Mouse (Mus musculus) CD8-positive naive resting alpha-beta T cell, adult 57 days (primary cell): ENCODE measurements around the gene Gm4302. TPM values are rescaled to one million over a fixed set of nuclear protein-coding genes. Genes with fewer than 3 reads are reported as not detected.

Source experiments
- total RNA-seq: library from RNA; stranded (reverse); gene quantifications from one replicate; pipeline ENCODE4 v1.2.4, GENCODE M21; 2023

Gene Gm4302
- total RNA-seq = not detected

DNA sequence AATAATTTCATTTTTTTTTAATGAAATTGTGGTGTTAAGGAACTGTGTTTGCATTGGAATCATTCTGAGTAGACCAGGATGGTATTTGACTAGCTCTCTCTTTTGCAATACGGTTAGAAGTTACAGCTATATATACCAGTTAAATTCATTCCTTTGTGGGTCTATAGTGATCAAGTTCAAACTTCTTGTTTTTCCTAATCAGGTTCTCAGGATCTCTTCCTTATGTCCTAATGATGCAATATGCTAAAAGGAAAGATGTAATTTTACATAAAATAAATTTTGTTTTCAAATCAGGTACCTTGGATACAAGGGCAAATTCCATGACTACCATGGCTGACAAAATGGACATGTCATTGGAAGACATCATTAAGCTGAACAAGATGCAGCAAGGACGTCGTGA is at the start of gene Gm4302:
Gm4302 (plus strand) TSS at position 301 of the 400 bp plus-strand sequence.

GRCm38 (mm10) chr10:100335376-100335775 is 5.3 kb upstream of the Gm4302 start, which contains the start of gene Gm4301:
Gm4301 (plus strand) TSS chr10:100335676.

DNA sequence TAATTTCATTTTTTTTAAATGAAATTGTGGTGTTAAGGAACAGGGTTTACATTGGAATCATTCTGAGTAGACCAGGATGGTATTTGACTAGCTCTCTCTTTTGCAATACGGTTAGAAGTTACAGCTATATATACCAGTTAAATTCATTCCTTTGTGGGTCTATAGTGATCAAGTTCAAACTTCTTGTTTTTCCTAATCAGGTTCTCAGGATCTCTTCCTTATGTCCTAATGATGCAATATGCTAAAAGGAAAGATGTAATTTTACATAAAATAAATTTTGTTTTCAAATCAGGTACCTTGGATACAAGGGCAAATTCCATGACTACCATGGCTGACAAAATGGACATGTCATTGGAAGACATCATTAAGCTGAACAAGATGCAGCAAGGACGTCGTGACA is 5.0 kb downstream of the Gm4302 start, which contains the start of gene Gm4303:
Gm4303 (plus strand) TSS at position 301 of the 400 bp plus-strand sequence.

DNA sequence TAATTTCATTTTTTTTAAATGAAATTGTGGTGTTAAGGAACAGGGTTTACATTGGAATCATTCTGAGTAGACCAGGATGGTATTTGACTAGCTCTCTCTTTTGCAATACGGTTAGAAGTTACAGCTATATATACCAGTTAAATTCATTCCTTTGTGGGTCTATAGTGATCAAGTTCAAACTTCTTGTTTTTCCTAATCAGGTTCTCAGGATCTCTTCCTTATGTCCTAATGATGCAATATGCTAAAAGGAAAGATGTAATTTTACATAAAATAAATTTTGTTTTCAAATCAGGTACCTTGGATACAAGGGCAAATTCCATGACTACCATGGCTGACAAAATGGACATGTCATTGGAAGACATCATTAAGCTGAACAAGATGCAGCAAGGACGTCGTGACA is 10.2 kb downstream of the Gm4302 start, which contains the start of gene Gm4305:
Gm4305 (plus strand) TSS at position 301 of the 400 bp plus-strand sequence.

GRCm38 (mm10) chr10:100361038-100361437 is 20.4 kb downstream of the Gm4302 start, which contains the start of gene Gm4307:
Gm4307 (plus strand) TSS chr10:100361338.

GRCm38 (mm10) chr10:100382460-100382859 is 41.8 kb downstream of the Gm4302 start, which contains the start of gene Gm4312:
Gm4312 (minus strand) TSS chr10:100382560.

Other genes with a start within 250 kb of the Gm4302 start
- gene Gm4301, start 5.2 kb upstream of the Gm4302 start, total RNA-seq = not detected
- gene Gm4303, start 5.1 kb downstream of the Gm4302 start, total RNA-seq = not detected
- gene Gm4305, start 10.3 kb downstream of the Gm4302 start, total RNA-seq = not detected
- gene Gm4307, start 20.5 kb downstream of the Gm4302 start, total RNA-seq = not detected
- gene Gm4312, start 41.7 kb downstream of the Gm4302 start, total RNA-seq = not detected
- 1.9 TPM for gene Tmtc3, start 146.5 kb downstream of the Gm4302 start, total RNA-seq
- 2.8 TPM for gene Cep290, start 146.7 kb downstream of the Gm4302 start, total RNA-seq
- 9.1 TPM for gene 4930430F08Rik, start 249.6 kb downstream of the Gm4302 start, total RNA-seq
- not detected for gene 1700017N19Rik, start 249.6 kb downstream of the Gm4302 start, total RNA-seq